Mouse (Mus musculus): ENCODE data around the gene Pik3r1.

The Pik3r1 gene

DNA sequence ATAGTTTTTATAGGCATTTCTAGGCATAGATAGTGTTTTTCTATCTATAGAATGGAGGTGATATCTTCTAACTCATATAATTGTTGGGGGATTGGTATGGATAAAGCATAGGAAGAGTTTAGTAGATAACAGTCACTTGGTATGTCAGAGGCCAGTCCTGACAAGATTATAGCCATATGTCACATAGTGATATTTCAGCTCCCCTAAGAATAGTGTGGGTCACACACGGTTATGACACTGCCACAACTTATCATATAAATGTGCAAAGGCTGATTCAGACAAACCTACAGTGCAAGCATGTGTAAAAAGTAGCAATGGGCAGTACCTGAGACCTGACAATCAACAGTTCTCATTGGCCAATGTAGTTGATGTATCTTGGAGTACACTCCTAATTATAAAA lies 89.0 kb downstream of the Pik3r1 start:
- no peak for DNase-seq (ENCODE audit: low spot score)

DNA sequence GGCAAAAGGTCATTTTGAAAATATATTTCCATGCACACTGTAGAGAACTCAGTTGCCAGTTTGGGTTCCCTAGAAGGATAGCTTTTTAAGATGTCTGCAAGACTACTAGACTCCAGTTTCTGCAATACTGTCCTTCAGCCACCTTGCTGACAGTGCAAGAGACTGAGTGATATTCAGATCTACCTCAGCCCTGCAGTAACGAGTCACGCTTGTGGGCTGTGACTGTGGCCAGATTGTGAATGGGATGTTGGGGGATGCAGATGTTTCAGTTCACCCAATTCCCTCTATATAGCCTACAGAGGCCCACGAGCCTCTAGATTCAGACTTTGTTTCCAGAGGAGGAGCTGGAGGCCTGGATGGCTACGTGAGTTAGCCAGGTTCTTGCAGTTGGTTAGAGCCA lies 90.0 kb downstream of the Pik3r1 start:
- no peak for DNase-seq (ENCODE audit: low spot score)

DNA sequence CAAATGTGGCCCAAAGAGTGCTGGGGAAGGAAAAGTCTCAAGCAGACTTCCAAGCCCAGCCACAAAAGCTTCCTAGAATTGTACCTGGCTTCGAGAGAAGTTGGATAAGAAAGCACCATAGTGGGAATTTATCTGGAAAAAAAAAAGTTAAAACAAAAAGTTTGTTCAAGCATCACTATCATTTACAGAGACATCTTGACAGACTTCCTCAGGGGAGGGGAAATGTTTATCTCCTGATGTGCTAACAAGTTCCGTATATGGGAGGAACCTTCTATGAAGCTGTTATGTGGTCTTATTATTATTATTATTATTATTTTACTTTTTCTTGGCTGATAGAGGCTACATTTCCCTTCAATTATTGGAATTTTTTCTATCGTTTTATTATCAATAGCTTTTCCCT lies 94.1 kb downstream of the Pik3r1 start:
- no peak for DNase-seq (ENCODE audit: low spot score)

DNA sequence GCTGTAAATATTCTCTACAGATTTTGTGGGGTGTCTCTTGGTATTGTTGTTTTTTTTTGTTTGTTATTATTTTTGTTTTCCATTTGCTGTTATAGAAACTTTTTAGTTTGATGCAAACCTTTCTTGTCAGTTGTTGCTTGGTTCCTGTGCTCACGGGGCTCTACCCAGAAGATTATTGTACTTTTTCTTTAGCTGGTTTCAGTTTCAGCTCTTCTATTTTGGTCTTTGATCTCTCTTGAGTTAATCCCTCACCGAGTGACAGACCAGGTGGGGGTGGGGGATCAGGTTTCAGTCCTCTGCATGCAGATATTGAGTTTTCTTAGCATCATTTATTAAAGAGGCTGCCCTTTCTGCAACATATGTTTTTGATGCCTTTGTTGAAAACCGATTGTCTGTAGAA lies 99.2 kb downstream of the Pik3r1 start:
- DNase-seq (ENCODE audit: low spot score) = no peak

DNA sequence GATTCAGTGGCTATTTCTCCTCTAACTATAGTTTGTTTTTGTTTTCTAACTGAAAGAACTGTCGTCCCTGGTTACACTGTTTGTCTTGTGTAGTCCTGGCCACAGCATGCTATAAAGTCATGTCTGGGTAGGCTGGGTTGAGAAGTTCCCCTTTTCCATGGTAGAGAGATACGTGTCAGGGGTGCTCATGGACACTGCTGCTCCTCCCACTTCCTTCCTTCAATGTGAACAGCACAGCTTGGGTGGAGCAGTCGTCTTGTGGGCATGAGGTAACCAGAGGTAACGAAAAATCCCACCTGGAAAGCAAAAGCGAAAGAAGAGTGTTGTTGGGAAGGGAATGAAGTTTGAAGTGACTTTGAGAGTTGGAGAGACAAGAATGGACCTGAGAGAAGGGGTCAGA lies 104.0 kb downstream of the Pik3r1 start:
- no peak for DNase-seq (ENCODE audit: low spot score)

DNA sequence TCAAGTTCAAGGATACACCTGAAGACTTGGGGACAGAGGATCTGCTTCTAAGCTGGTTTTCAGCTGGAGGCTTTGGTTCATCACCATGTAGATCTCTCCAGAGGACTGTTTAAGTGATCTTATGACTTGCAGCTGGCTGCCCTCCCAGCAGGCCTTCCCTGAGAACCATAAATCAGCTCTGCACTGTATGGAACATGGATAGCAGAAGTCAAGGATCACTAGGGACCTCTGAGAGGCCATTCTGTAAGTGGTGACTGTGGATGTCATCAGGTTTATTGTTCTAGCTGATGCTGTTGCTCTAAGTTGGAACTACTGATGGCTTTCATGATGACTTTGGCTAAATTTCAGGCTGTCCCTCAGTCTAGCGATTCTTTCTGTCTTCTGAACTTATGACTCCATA lies 105.1 kb downstream of the Pik3r1 start:
- no peak for DNase-seq (ENCODE audit: low spot score)

DNA sequence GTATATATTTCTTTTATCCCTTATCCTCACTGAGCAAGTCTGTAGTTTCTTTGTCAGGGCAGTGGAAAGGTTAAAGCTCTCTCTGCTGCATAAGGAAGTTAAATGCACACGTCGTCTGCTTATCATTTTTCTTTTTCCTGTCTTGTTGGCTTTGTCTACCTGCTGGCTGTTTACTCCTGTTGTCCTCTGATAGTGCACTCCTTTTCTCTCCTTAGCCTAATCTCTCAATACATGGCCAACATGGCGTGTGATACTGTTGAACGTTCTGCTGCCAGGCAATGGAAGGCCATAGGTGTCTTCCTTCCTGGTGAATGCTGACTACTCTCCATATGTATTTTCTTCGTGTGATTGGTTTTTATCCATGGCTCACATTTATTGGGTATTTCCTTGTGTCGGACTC lies 106.5 kb downstream of the Pik3r1 start:
- DNase-seq (ENCODE audit: low spot score) = no peak

DNA sequence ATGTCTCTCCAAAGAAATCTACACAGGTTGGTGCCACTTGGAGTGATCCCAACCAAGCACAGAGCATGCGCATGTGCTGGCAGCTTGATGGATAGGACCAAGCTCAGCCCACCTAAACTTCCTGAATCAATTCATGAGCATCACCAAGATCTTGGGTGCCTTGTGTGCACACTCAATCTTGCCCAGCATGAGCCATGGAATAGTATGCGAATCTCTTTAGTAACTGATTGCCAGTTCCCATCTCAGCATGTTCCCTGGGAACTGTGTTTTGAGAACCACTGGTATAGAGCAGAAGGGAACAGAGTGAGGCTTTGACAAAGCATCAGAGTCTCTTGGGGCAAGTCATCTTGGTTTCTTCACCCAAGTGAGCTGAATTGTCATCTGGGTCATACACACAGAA lies 107.8 kb downstream of the Pik3r1 start:
- no peak for DNase-seq (ENCODE audit: low spot score)

- DNase-seq (ENCODE audit: low spot score) = no peak
Measured at GRCm38 (mm10) chr13:101652131-101652530, 115.9 kb downstream of the Pik3r1 start.

- DNase-seq (ENCODE audit: low spot score) = no peak
Measured at GRCm38 (mm10) chr13:101641632-101642031, 126.4 kb downstream of the Pik3r1 start.

DNA sequence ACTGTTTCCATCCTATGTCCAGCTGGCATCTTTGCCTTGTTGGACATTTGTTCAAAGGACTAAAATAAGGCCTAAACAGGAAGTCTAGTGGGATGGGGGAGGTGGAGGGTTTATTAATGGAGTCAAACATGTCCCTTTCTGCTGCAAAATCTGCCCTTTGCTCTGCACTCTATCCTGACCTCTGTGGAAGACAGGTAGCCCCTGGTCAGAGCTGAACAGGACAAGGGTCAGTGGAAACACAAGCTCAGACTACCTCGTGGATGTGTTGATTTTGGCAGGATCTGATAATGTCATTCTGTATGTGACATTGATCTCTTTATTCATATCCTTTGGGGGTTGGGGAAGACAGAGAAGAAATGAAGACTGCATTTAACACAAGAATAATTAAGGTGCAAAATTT lies 132.2 kb downstream of the Pik3r1 start:
- DNase-seq (ENCODE audit: low spot score) = no peak

DNA sequence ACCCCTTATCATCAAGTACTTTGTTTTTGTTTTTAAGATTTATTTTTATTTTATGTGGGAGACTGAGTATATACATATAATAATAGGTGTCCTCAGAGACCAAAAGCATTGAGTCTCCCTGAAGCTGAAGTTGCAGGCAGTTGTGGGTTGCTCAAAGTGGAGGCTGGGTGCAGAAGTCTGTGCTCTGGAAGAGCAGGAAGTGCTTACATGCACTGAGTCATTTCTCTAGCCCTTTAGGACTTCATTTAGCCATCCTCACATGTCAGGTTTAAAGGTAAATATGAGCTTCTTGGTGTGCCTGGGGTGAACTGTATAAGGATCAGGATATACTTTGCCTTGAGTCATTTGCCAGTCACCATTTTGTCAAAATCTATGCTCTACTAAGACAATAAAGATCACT lies 133.6 kb downstream of the Pik3r1 start:
- no peak for DNase-seq (ENCODE audit: low spot score)

DNA sequence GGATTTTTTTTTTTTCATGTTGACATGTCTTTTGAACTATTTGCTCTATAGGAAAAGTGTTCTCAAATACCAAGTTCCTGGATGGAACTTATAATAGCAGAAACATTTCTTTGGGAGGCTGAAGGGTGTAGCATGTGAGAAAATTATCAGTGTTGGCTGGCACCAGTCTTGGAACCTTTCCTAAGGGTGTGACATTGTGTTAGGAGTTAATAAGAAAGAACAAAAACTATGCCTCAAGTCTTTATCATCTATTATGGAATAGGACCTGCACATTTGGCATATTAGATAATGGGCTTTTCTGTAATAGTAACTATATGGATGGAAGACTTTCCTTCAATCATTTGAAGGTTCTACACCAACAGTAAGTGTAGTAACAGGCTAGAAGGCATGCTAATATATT lies 134.4 kb downstream of the Pik3r1 start:
- DNase-seq (ENCODE audit: low spot score) = no peak

DNA sequence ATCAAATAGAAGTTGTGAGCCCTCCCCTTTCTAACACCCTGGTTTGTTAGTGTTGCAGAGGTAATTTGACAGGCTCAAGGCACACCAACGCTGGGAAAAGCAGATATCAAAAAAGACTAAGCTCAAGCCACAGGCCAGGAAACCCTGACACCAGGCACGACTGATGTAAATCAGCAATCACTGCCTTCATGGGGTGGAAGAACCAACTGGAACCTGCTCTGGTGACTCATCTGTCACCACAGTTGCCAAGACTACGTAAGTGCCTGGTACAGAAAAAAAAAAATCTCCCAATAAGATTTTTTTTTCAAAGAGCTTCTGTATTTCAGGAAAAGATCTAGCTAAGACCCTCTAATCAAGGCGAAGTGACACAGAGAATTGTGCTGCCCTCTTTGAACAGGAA lies 135.2 kb downstream of the Pik3r1 start:
- no peak for DNase-seq (ENCODE audit: low spot score)

DNA sequence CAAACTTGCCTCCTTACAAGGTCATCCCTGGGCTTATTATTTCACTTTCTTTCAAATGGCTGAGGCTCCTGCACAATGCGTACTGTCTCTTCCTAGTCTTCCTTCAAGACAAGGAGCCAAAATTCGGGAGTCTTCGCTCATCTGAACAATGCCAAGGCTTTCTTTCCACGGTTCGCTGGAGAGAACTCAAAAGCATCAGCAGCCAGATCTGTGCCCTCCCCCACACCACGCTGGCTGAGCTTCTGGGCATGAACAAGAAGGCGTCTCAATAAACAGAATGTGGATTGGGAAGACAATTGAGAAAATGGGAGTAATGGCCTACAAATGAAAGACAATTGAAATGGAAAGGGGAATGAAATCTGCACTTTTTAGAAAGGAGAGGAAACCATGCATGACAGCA lies 136.5 kb downstream of the Pik3r1 start:
- no peak for DNase-seq (ENCODE audit: low spot score)

Data from urinary bladder, postnatal 25 days (tissue).